Mouse (Mus musculus) common myeloid progenitor, adult 5-6 weeks (primary cell): ENCODE measurements at regions not wholly inside any gene's neighbourhood (a gene's known extent, or its start where the extent isn't known, plus 50 kb on each side); places are given as distances from the start of the nearest gene placed in this dataset.

Experiments used
- ATAC-seq: replicated peaks from 2 replicates; pipeline ENCODE4 v1.8.0; 2016; ENCODE audit warnings: low read depth, mild to moderate bottlenecking, moderate TSS enrichment, inconsistent platforms; ENCODE audit not compliant: poor library complexity, severe bottlenecking

GRCm38 (mm10) chr6:111621684-111622480, 651.7 kb upstream of the Lmcd1 start:
- ATAC-seq: no peak

- no peak for ATAC-seq
Measured at GRCm38 (mm10) chr6:111622481-111623139, 650.9 kb upstream of the Lmcd1 start.

GRCm38 (mm10) chr6:111623140-111623497, 650.4 kb upstream of the Lmcd1 start:
- no peak for ATAC-seq

GRCm38 (mm10) chr6:111625501-111625900, 648.1 kb upstream of the Lmcd1 start:
- ATAC-seq: no peak

GRCm38 (mm10) chr6:111652736-111653135, 620.8 kb upstream of the Lmcd1 start:
- ATAC-seq: no peak

- no peak for ATAC-seq
Measured at GRCm38 (mm10) chr6:111659957-111660356, 613.6 kb upstream of the Lmcd1 start.

GRCm38 (mm10) chr6:111664603-111665002, 609.0 kb upstream of the Lmcd1 start:
- ATAC-seq: no peak

GRCm38 (mm10) chr6:111684911-111685310, 588.6 kb upstream of the Lmcd1 start:
- ATAC-seq: no peak

GRCm38 (mm10) chr6:111702864-111703263, 570.7 kb upstream of the Lmcd1 start:
- no peak for ATAC-seq

GRCm38 (mm10) chr6:111708277-111708676, 565.3 kb upstream of the Lmcd1 start:
- ATAC-seq: no peak

GRCm38 (mm10) chr6:111725969-111726368, 547.6 kb upstream of the Lmcd1 start:
- no peak for ATAC-seq

- ATAC-seq: no peak
Measured at GRCm38 (mm10) chr6:111730381-111730780, 543.2 kb upstream of the Lmcd1 start.

- ATAC-seq: no peak
Measured at GRCm38 (mm10) chr6:111733926-111734325, 539.6 kb upstream of the Lmcd1 start.

GRCm38 (mm10) chr6:111738983-111739382, 534.6 kb upstream of the Lmcd1 start:
- no peak for ATAC-seq

GRCm38 (mm10) chr6:111781710-111782481, 491.7 kb upstream of the Lmcd1 start:
- no peak for ATAC-seq

GRCm38 (mm10) chr6:111808611-111809010, 464.9 kb upstream of the Lmcd1 start:
- ATAC-seq: no peak

GRCm38 (mm10) chr6:111813982-111814603, 459.5 kb upstream of the Lmcd1 start:
- no peak for ATAC-seq

GRCm38 (mm10) chr6:111815150-111815549, 458.4 kb upstream of the Lmcd1 start:
- no peak for ATAC-seq

GRCm38 (mm10) chr6:111820265-111820664, 453.3 kb upstream of the Lmcd1 start:
- no peak for ATAC-seq

GRCm38 (mm10) chr6:111844321-111844835, 429.2 kb upstream of the Lmcd1 start:
- ATAC-seq: no peak
